Mouse (Mus musculus) cerebellum, adult 9-11 months (tissue): Measurements from ENCODE around the gene Zfp827.
"Not testable (repeated sequence)": the region's sequence is repeated elsewhere in the genome, so short reads cannot be mapped to it uniquely, and the experiment has no call there.

ENCODE experiments used
- DNase-seq: peaks from one replicate; pipeline ENCODE4 v3.0.0; 2022

The Zfp827 gene

DNA sequence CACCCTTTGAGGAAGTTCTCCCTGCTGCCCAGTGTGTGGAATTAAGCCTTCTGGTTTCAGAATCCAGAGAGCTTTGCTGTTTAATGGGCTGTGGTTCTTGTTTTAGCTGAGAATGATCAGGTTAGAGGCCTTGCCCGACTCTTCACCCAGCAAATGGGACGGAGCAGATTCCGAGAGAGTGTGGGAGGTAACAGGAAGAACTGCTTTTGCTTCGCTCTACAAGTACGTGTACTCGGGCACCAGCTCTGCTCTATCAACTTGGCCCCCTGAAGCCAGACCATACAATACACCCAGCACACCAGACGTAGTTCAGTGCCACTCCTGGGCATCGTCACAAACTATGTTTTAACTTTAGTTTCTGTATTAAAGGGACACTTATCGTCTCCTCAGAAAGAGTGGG, 85.3 kb downstream of the Zfp827 start:
- no peak for DNase-seq

GRCm38 (mm10) chr8:79114561-79114960, 86.3 kb downstream of the Zfp827 start:
- no peak for DNase-seq

DNA sequence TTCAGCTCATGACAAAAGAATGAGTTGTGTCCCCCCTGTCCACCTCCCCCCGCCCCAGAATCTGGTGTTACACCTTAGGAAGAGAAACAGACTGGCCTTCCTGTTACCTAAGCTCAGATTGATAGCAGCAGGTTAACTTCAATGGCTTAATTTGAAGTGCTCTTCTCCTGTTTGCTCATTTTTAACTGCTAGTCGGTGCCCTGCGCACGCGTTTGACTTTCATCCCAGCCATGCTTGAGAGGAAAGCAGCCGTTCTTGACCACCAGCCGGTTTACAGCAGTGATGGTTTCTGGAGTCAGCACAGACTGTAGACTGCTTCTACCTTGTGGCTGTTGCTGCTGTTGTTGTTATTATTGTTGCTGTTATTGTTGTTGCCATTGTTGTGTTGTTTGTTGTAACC, 88.2 kb downstream of the Zfp827 start:
- DNase-seq, result no peak

DNA sequence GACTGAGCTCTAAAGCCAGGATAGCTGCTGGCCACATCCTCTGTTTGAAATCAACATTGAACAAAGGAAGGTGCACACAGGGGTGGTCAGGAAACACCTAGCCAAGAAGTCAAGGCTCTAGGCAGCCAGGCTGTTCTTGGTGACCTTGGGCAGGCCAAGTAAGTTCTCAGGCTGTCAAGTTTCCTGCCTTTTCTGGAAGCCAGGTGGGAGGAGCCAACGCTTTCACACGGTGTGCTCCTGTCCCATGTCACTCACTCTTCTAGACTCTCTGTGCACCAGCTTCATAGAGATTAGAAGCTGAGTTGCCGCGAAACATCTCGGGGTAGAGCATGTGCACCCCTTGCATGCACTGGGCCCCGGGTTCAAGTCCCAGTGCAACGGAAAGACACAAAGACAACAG, 89.5 kb downstream of the Zfp827 start:
- no peak for DNase-seq

DNA sequence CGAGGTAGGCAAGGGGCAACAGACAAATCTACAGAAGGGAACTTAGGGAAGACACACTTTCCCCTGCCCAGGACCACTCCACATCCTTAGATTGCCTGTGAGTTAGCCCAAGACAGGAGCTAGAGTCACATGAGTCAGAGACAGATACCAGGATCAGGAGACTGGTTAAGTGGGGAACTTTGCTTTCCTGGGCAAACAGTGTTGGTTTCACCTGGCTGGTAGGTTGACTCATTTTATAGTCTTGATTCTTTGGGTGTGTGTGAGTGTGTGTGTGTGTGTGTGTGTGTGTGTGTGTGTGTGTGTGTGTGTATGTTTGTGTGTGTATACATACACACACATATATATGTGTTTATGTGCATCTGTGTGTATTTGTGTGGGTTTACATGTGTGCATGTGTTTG, 93.4 kb downstream of the Zfp827 start:
- DNase-seq, result no peak

DNA sequence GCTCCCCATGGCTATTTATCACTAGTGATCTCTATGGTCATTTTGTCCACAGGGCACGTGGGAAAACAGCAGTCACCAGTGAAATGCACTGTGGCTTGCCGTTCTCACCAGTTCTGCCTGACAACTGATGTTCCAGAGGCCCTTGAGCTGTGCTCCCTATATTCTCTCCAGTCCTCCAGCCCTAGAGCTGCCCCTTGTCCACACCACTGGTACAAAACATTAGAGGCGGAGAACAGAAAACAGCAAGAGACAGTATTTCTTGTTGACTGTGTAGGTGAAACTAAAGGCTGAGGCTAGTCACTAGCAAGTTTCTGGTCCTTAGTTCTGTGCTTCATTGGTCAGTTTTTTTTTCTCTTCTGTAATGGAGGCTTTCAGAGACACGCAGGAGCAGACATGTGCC, 96.0 kb downstream of the Zfp827 start:
- DNase-seq, result no peak

GRCm38 (mm10) chr8:79127211-79127816, 99.1 kb downstream of the Zfp827 start:
- no peak for DNase-seq

- DNase-seq, result not testable (repeated sequence)
Observed at GRCm38 (mm10) chr8:79128534-79128933, 100.3 kb downstream of the Zfp827 start.

DNA sequence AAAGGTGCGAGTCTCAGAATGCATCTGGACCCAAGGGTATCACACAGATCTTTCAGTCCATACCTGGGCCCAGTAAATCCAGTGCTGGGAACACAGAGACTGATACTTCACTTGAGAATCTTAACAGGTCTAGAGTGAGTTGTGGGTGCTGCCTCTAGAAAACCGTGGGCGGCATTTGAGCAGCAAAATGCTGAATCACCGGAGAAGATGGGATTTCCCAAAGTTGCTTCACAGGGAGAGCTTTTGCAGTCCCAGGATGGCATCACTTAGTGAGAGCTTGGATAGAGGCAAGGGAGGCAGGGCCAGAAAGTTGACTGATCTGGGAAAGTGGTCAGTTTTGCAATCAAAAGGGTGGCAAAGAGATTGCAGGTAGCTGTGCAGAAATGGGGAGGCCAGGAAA, 111.4 kb downstream of the Zfp827 start:
- no peak for DNase-seq

DNA sequence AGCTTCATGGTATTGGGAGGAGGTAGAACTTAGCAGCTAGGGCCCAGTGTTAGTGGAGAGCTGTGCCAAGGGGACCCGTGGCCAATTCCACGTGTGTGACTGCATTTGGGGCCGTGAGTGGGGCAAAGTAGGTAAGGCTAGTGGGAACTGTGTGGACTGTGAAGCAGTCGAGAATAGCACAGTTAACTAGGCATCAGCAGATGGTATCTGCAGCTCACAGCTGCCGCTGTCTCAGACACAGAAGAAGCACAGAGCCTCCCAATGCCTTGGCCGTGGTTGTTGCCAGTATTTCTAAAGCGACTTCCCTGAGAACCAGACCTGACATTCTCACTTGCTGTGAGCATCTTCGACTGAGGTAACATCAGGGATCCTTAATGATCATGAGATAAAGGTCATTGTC, 112.7 kb downstream of the Zfp827 start:
- DNase-seq, result no peak

- no peak for DNase-seq
Observed at GRCm38 (mm10) chr8:79141592-79141991, 113.4 kb downstream of the Zfp827 start.

DNA sequence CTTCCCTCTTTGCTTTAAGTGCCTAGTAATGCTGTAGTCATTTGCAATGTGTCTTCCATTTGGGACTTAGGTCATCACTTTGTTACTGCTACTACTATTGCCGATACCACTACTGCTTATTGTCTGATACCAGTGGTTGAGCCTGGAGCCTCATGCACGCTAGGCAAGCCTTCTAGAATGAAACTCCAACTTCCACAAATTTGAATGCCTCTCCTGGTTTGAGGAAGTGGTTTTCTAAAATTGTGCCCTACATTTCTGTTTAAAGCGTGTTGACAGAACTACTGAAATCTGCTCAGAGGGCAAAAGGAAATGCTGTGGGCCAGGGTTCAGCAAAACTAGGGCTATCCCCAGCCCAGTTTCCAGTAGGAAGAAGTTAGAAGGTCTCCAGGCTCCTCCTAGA, 115.5 kb downstream of the Zfp827 start:
- no peak for DNase-seq

GRCm38 (mm10) chr8:79145210-79145609, 117.0 kb downstream of the Zfp827 start:
- DNase-seq, result peak; percentile 13

DNA sequence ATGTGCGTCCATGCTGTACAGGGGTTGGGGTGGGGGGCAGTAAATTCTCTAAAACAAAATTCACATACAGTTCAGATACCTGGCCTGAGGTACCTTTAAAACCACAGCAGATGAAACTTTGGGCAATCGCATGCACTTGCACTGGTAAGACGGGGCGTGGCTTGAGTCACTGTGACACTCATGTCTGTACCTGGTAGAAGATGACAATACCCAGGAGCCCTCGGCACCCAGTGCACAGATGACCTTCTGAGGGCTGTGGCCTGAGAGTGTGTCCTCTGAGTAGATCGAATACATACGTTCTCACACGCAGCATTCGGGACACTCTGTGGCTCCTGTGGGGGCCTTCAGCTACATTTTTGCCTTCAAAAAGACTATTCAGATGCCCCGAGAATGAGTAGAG, 117.4 kb downstream of the Zfp827 start:
- DNase-seq, result no peak

- DNase-seq, result no peak
Observed at GRCm38 (mm10) chr8:79148799-79149198, 120.6 kb downstream of the Zfp827 start.

DNA sequence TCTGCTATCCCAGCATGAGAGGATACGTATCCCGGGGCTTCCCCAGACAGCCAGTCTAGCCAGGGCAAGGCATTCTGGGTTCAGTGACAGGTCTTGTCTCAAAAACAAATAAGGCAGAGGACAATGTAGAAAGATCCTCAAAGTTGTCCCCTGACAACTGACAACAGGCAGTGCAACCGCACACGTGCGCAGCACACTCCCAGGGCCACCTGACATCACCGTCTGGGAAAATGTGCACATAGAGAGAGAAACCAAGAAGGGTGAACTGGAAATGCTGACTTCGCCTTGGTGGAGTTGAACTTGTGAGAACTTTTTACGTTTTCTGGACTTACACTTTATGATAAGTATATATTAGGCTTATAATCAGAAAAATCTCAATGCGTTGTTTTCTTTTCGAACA, 121.6 kb downstream of the Zfp827 start:
- no peak for DNase-seq

DNA sequence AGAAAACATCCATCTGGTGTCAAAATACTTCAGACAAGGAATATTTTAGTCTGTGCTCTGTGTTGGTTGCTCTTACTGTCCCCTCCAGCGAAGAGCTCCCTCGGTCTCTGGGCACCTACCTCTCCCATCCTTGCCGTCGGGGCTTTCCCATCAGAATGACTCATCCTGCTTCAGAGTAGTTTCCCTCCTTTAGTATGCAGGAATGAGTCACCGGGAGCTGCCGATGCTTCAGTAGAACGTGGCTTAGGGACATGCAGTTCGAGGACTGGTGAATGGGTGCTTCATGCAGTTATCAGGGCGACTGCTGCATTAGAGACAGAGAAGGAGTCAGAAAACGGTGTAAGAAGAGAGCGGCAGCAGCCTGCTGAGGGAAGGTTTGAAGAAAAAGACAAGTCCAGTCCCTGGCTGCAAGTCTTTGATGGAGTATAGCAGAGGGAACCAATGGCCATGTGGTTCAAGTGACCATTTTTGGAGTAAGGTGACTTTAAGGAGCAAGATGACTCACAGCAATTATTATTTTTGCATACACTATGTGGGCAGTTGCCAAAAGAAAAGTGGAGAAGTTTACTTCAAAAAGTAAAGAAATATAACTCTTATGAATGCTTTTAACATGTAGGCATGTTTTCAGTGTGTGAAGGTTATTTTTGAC, 122.4 kb downstream of the Zfp827 start:
- DNase-seq, result no peak

DNA sequence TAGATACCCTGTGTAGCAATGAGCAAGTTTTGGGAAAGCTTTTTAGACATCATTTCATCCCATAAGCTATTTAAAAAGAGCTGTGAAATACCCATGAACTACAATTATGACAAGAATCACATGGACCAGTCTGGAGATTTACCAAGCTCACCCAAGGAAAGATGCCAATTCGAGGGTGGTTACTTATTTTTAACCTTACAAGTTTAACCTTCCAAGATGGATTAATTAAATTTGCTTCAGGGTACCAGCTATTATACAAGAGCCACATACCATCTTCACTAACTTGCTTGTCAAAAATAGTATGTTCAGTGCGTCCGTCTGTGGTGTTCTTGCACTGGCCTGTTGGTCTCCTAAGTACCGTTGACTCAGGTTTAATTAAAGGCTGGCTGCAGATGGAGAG, 123.4 kb downstream of the Zfp827 start:
- no peak for DNase-seq

DNA sequence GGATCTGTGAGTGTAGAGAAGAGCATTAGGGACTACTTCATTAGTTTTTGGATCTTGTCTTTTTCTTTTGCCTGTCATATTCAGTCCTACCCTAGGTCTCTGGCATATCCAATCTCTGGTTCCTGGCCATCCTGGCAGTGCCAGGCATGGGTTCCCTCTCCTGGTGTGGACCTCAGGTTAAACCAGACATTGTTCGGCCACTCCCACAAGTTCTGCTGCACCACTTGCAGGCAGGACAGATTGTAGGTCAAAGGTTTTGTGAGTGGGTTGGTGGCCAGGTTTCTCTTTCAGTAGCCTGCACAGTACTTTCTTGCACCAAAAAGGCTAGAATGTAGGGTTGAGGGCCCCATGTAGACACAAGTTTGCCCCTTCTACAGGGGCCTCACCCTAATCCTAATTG, 125.0 kb downstream of the Zfp827 start:
- DNase-seq, result no peak

- no peak for DNase-seq
Observed at GRCm38 (mm10) chr8:79153637-79154036, 125.4 kb downstream of the Zfp827 start.

DNA sequence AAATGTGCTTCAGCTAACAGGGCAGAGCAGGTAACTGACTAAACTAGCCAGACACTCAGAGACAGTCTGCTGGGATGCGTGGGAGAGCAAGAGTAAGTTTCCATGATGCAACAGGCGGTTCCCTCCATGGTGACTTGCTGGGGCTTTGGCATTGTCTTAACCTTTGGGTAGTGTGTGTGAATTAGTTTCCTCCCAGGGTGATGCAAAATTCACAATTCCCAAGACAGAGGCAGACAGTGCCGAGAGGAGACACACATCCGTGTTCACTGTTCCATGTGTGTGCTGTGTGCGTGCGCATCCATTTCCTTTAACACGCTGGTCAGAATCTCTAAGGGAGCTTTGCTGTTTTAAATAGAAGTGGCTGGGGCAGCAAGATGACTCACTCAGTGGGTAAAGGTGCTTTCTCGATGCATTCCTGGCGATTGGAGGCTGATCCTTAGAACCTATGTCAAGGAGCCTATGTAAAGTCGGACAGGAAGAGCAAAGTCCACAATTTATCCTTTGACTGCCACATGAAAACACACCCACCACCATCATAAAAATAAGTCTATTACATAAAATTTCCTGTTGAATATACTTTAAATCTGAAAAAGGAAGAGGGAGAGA, 127.4 kb downstream of the Zfp827 start:
- DNase-seq, result no peak

GRCm38 (mm10) chr8:79157366-79157765, 129.1 kb downstream of the Zfp827 start:
- no peak for DNase-seq

GRCm38 (mm10) chr8:79158357-79158756, 130.1 kb downstream of the Zfp827 start:
- no peak for DNase-seq

DNA sequence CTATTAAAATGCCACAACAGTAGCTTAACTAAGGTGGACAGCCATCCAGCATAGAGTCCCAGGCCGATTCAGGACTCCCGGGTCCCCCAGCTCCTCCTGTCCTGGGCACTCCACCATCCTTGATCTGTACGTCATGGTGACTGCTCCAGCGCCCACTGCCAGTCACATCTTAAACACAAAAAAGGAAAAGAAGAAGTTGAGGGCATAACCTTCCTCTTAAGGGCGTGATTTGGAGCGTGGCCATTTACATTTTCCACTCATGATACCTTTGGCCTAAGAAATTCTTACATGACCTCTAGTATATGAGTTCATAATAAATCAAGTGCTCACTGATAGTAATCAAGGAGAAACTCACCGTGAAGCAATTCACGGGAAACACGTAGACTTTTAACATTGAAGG, 131.2 kb downstream of the Zfp827 start:
- no peak for DNase-seq

DNA sequence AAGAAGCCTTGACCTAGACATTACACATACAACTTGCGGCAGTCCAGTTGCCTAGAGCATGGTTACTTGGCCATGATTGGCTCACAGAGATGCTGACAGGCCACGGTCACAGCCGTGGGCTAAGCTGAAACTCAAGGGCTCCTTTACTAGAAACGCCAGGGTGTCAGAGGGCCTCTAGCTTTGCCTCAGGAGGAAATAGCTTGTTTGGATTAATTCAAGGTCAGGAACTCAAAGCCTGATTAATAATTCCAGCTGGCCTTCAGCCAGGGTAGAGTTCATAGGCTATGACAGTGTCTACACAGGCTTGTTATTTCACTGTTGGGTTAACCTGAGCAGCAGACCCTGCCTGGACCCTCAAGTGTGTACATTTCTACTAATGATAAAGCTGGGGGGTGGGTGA, 132.1 kb downstream of the Zfp827 start:
- no peak for DNase-seq
